Mouse (Mus musculus) liver, embryonic 14.5 days (tissue): ENCODE data around the gene Lax1.

ENCODE experiments used
- CTCF ChIP-seq: IDR thresholded peaks from 2 replicates; pipeline ENCODE4 v1.5.1; 2016; ENCODE audit warnings: antibody characterized with exemption, low read depth, control low read depth
- EP300 ChIP-seq: IDR thresholded peaks from 2 replicates; pipeline ENCODE4 v1.6.1; 2016; ENCODE audit warnings: antibody characterized with exemption, low read depth

DNA sequence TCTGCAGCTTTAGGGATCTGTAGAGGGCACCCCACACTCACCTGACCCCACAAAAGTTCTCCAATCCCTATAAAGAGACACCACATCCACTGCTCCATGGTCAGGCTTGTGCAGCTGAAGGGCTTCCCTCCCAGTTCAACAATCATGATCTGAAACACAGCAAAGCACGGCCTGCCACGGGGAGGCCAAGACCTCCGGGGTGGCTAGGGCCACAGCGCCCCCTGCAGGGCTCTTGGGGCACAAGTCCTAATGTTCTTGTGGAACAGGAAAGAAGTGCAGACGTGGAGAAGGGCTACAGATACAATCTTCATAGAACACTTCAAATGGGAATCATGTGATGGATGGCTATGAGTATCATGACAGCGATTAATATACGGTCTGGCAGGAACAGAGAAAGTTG lies 26.6 kb upstream of the Lax1 start:
- TF ChIP-seq CTCF (peak; percentile 90), EP300 (no peak)
